Mouse (Mus musculus): ENCODE data around the gene Fam110c.

- TF ChIP-seq CTCF (IDR thresholded peaks at IDR 0.05; ENCODE audit: borderline replicate concordance, insufficient read depth, low read length): no peak
- TF ChIP-seq POLR2A (IDR thresholded peaks at IDR 0.05; ENCODE audit: low read depth, low read length): no peak
Measured at GRCm38 (mm10) chr12:31026423-31026822, 47.2 kb upstream of the Fam110c start.
